Mouse (Mus musculus) myocyte (in vitro differentiated cells): Measurements from ENCODE around the gene Larp1. TPM values are rescaled to one million over a fixed set of nuclear protein-coding genes. Genes with fewer than 3 reads are reported as not detected.
"Not testable (repeated sequence)": the region's sequence is repeated elsewhere in the genome, so short reads cannot be mapped to it uniquely, and the experiment has no call there.

ENCODE experiments used
- H3K27me3 ChIP-seq: one replicate; pipeline ENCODE4 v1.6.1; 2011; ENCODE audit not compliant: control insufficient read depth, insufficient read depth, insufficient read length
- H3K36me3 ChIP-seq: one replicate; pipeline ENCODE4 v1.6.1; 2011; ENCODE audit not compliant: control insufficient read depth, insufficient read depth
- H3K4me2 ChIP-seq: one replicate; pipeline ENCODE4 v1.6.1; 2011; ENCODE audit warnings: low read depth, control low read depth
- H3K4me3 ChIP-seq: one replicate; pipeline ENCODE4 v1.5.1; 2011; ENCODE audit warnings: mild to moderate bottlenecking, control low read depth, moderate library complexity
- H3K79me2 ChIP-seq: one replicate; pipeline ENCODE4 v1.6.1; 2011; ENCODE audit not compliant: control insufficient read depth, insufficient read depth
- H3ac ChIP-seq: one replicate; pipeline ENCODE4 v1.6.1; 2011; ENCODE audit not compliant: control insufficient read depth, insufficient read length
- CEBPB ChIP-seq: IDR thresholded peaks from 2 replicates; pipeline ENCODE4 v1.6.1; 2011; ENCODE audit warnings: mild to moderate bottlenecking, moderate library complexity; ENCODE audit not compliant: poor library complexity, insufficient read depth, severe bottlenecking
- E2F4 ChIP-seq: IDR thresholded peaks from one replicate; pipeline ENCODE4 v1.6.1; 2011; ENCODE audit warnings: mild to moderate bottlenecking, control low read depth, moderate library complexity; ENCODE audit not compliant: insufficient read depth
- MAX ChIP-seq: IDR thresholded peaks from one replicate; pipeline ENCODE4 v1.6.1; 2011; ENCODE audit warnings: low read depth, mild to moderate bottlenecking, control low read depth
- MYOD1 ChIP-seq, 3 experiments: IDR thresholded peaks; one replicate each; pipeline ENCODE4 v1.6.1; 2011; ENCODE audit warnings: control low read depth in 2 of 3, low read depth in 2 of 3, mild to moderate bottlenecking in 2 of 3, moderate library complexity in 1 of 3; ENCODE audit not compliant: insufficient read length in 2 of 3, control insufficient read depth in 1 of 3
- MYOG ChIP-seq, 3 experiments: IDR thresholded peaks; one replicate each; pipeline ENCODE4 v1.6.1; 2011; ENCODE audit warnings: control low read depth in 2 of 3, low read depth in 2 of 3, mild to moderate bottlenecking in 2 of 3; ENCODE audit not compliant: insufficient read length in 2 of 3, control insufficient read depth in 1 of 3, insufficient read depth in 1 of 3
- POLR2A ChIP-seq: IDR thresholded peaks from one replicate; pipeline ENCODE4 v1.6.1; 2011; ENCODE audit warnings: low read depth, mild to moderate bottlenecking, control low read depth, moderate library complexity; ENCODE audit not compliant: insufficient read length
- POLR2AphosphoS2 ChIP-seq: IDR thresholded peaks from one replicate; pipeline ENCODE4 v1.6.1; 2011; ENCODE audit warnings: low read depth, control low read depth; ENCODE audit not compliant: insufficient read length
- REST ChIP-seq: IDR thresholded peaks from one replicate; pipeline ENCODE4 v1.6.1; 2011; ENCODE audit warnings: mild to moderate bottlenecking, control low read depth, moderate library complexity; ENCODE audit not compliant: insufficient read depth, insufficient read length
- SRF ChIP-seq: IDR thresholded peaks from one replicate; pipeline ENCODE4 v1.6.1; 2011; ENCODE audit warnings: low read depth; ENCODE audit not compliant: control insufficient read depth, insufficient read length
- TCF12 ChIP-seq: IDR thresholded peaks from one replicate; pipeline ENCODE4 v1.6.1; 2011; ENCODE audit warnings: mild to moderate bottlenecking, control low read depth; ENCODE audit not compliant: poor library complexity, insufficient read depth, severe bottlenecking
- TCF3 ChIP-seq: IDR thresholded peaks from one replicate; pipeline ENCODE4 v1.6.1; 2011; ENCODE audit warnings: low read depth, control low read depth; ENCODE audit not compliant: insufficient read length
- USF1 ChIP-seq: IDR thresholded peaks from one replicate; pipeline ENCODE4 v1.6.1; 2011; ENCODE audit warnings: low read depth, mild to moderate bottlenecking, control low read depth, moderate library complexity
- polyA plus RNA-seq: library from polyadenylated mRNA; unstranded; fragments of >200 nt; fragmentation: generic; extraction: Trizol; gene quantifications from one replicate; pipeline ENCODE4 v1.2.1, GENCODE M21; 2012; ENCODE audit warnings: missing spikeins

Gene Larp1
- polyA plus RNA-seq, 1 experiment = 67.6 TPM

- Histone ChIP-seq H3K79me2 (no peaks in the 10 kb centered on the region), H3K27me3 (no peaks in the 10 kb centered on the region), H3K4me3 (no peak overlapping the region), H3K4me2 (no peak overlapping the region), H3K36me3 (peaks cover 41% of the 10 kb centered on the region), H3ac (no peak overlapping the region)
- TF ChIP-seq MYOG (IDR thresholded peaks at IDR 0.05; ENCODE audit: control insufficient read depth in 1 of 3, insufficient read depth in 1 of 3, insufficient read length in 2 of 3, low read depth in 2 of 3) = no peak
Observed at GRCm38 (mm10) chr11:58057455-58057854, 48.6 kb downstream of the Larp1 start.

GRCm38 (mm10) chr11:58059752-58060151 lies 50.9 kb downstream of the Larp1 start:
- H3K4me3 ChIP-seq, H3K27me3 ChIP-seq, H3K79me2 ChIP-seq, H3K4me2 ChIP-seq, H3ac ChIP-seq: not testable (repeated sequence)
- H3K36me3 ChIP-seq = peaks cover 30% of the 10 kb centered on the region

GRCm38 (mm10) chr11:58061218-58061617 lies 52.4 kb downstream of the Larp1 start:
- peaks cover 30% of the 10 kb centered on the region for H3K36me3 ChIP-seq
- not testable (repeated sequence) for H3K27me3 ChIP-seq, H3ac ChIP-seq, H3K4me2 ChIP-seq, H3K4me3 ChIP-seq, H3K79me2 ChIP-seq

- Histone ChIP-seq H3K27me3 (no peaks in the 10 kb centered on the region), H3K4me3 (no peak overlapping the region), H3K4me2 (no peak overlapping the region), H3K79me2 (no peaks in the 10 kb centered on the region), H3K36me3 (peaks cover 19% of the 10 kb centered on the region), H3ac (no peak overlapping the region)
- TF ChIP-seq MYOD1 (IDR thresholded peaks at IDR 0.05; ENCODE audit: control insufficient read depth in 1 of 3, insufficient read length in 2 of 3, low read depth in 2 of 3) = no peak
- TF ChIP-seq USF1 = no peak
- no peak for TF ChIP-seq E2F4
- no peak for TF ChIP-seq TCF3
- TF ChIP-seq POLR2AphosphoS2 = peak; percentile 82
- no peak for TF ChIP-seq CEBPB
Observed at GRCm38 (mm10) chr11:58062586-58062985, 53.7 kb downstream of the Larp1 start.

GRCm38 (mm10) chr11:58065025-58065424 lies 56.2 kb downstream of the Larp1 start:
- peaks cover 9% of the 10 kb centered on the region for H3K36me3 ChIP-seq
- H3K27me3 ChIP-seq = no peaks in the 10 kb centered on the region
- H3K79me2 ChIP-seq = no peaks in the 10 kb centered on the region
- no peak for TF ChIP-seq TCF12
- TF ChIP-seq CEBPB = no peak
- TF ChIP-seq MAX = no peak
- no peak for TF ChIP-seq MYOG (IDR thresholded peaks at IDR 0.05; ENCODE audit: control insufficient read depth in 1 of 3, insufficient read depth in 1 of 3, insufficient read length in 2 of 3, low read depth in 2 of 3)
- TF ChIP-seq USF1 = no peak
- TF ChIP-seq POLR2AphosphoS2 = no peak
- TF ChIP-seq REST = no peak
- no peak overlapping the region for H3ac ChIP-seq
- H3K4me2 ChIP-seq = no peak overlapping the region
- no peak overlapping the region for H3K4me3 ChIP-seq

GRCm38 (mm10) chr11:58072978-58073377 lies 64.1 kb downstream of the Larp1 start:
- Histone ChIP-seq H3ac (no peak overlapping the region), H3K79me2 (no peaks in the 10 kb centered on the region), H3K4me2 (no peak overlapping the region), H3K36me3 (no peaks in the 10 kb centered on the region), H3K4me3 (no peak overlapping the region), H3K27me3 (no peaks in the 10 kb centered on the region)
- TF ChIP-seq POLR2AphosphoS2 (no peak), E2F4 (no peak), MYOG (IDR thresholded peaks at IDR 0.05; ENCODE audit: control insufficient read depth in 1 of 3, insufficient read depth in 1 of 3, insufficient read length in 2 of 3, low read depth in 2 of 3) (no peak), TCF12 (no peak)

GRCm38 (mm10) chr11:58077270-58077669 lies 68.4 kb downstream of the Larp1 start:
- no peak overlapping the region for H3ac ChIP-seq
- no peaks in the 10 kb centered on the region for H3K79me2 ChIP-seq
- TF ChIP-seq SRF = no peak
- TF ChIP-seq TCF12 = no peak
- no peak for TF ChIP-seq MAX
- TF ChIP-seq TCF3 = no peak
- no peak for TF ChIP-seq POLR2A
- no peak for TF ChIP-seq MYOG (IDR thresholded peaks at IDR 0.05; ENCODE audit: control insufficient read depth in 1 of 3, insufficient read depth in 1 of 3, insufficient read length in 2 of 3, low read depth in 2 of 3)
- TF ChIP-seq USF1 = no peak
- no peak for TF ChIP-seq E2F4
- TF ChIP-seq REST = no peak
- no peak for TF ChIP-seq MYOD1 (IDR thresholded peaks at IDR 0.05; ENCODE audit: control insufficient read depth in 1 of 3, insufficient read length in 2 of 3, low read depth in 2 of 3)
- TF ChIP-seq CEBPB = no peak
- no peak for TF ChIP-seq POLR2AphosphoS2
- H3K36me3 ChIP-seq = no peaks in the 10 kb centered on the region
- no peaks in the 10 kb centered on the region for H3K27me3 ChIP-seq
- H3K4me3 ChIP-seq = no peak overlapping the region
- H3K4me2 ChIP-seq = no peak overlapping the region
